Mouse (Mus musculus) kidney, postnatal 36 days (tissue): ENCODE data around the gene Hoxa2.

Experiments used
- DNase-seq, 2 experiments: peaks; one replicate each; pipeline ENCODE4 v3.0.0; 2021 to 2022; ENCODE audit warnings: mixed read lengths in 2 of 2

Gene Hoxa2

GRCm38 (mm10) chr6:52201269-52201668 lies 36.6 kb upstream of the Hoxa2 start:
- no peak for DNase-seq

GRCm38 (mm10) chr6:52200751-52201250 lies 36.2 kb upstream of the Hoxa2 start:
- no peak for DNase-seq

DNA sequence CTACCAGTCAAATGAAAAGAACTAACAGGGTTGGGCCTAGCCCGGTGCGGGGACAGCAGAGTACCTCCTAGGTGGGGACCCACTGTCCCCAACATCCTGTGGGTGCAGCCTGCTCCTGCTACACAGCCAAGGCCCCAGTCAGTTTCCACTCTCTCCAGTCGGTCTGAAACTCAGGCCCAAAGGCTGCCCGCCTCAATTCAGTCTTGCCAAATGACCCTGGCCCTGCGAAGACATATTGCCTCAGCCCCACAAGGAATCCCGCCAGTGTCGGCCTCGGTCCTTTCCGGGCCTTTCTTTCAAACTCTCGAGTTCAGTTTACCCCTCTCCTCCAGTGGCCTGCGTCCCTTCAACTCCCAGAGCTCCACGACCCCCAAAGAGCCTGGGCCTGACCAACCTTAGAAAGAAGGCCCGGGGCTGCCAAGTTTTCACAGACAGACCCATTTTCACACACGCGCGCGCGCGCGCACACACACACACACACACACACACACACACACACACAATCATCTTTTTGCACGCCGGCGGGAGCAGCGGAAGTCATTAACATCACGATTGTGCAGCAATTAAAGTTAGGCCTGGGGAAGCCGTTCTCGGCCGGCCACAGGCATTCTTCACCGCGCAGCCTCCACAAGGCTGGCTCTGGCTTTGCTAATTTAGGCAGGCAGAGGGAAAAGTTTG lies 35.6 kb upstream of the Hoxa2 start:
- peak in 1 of 2 experiments; percentile 30 for DNase-seq

- DNase-seq: peak; percentile 74 to 82
These were observed 32.6 kb upstream of the Hoxa2 start for GRCm38 (mm10) chr6:52197271-52197670.

GRCm38 (mm10) chr6:52196811-52197210 lies 32.2 kb upstream of the Hoxa2 start:
- no peak for DNase-seq

DNA sequence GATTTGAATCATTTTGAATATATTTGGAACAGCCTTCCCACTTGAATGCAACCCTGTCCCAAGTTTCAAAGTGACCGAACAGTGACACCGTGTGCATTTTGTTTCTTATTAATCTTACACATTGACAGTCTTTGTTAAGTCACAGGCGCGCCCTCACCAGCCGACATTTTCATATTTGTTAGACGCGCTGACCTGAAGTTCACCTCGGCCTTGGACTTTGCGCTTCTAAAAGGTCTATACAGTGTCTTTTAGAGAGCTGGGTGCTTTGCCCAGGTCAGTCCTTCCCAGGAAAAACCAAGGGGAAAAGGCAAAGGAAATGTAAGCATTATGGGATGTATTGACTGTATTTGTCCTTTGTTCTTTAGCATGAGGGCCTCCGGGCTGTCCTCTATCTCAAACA lies 30.1 kb upstream of the Hoxa2 start:
- peak in 1 of 2 experiments; percentile 52 for DNase-seq

DNA sequence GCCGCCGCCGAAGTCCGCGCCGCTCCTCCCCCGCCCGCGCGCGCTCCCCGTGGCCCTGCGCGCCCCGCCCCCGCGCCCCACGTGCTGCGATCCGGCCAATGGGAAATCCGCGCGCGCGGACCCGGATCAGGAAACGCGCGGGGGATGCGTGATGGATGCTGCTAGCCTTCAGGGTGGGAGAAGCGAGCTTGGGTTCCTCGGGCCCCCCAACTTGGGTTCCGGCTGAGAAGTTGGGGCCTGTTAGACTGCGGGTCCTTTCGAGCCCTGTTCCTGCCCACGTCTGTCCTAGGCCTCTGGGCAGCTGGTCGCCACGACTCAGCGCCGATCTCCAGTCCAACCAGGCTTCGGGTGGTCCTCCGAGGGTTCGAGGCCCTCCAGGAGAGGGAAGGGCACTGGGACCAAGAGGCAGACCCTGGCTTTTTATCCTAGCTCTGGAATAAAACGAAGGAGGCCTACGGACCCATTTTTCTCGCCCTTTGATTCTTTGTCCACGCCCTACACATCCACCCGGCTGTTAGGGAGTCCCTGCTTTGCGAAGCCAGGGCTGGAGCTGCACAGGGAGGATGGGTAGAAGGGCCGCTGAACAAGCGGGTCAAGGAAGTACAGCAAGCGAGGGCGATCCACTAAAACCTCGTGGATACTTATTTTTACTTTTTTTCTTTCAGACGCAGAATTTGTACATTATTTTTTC lies 27.4 kb upstream of the Hoxa2 start:
- DNase-seq: peak; percentile 92 to 98

GRCm38 (mm10) chr6:52190906-52191810 lies 26.5 kb upstream of the Hoxa2 start, which contains the start of gene Hoxa4:
Gene Hoxa4 (minus strand): TSS chr6:52191753.
- DNase-seq: peak in 1 of 2 experiments; percentile 50

- peak in 1 of 2 experiments; percentile 50 for DNase-seq
These were observed 25.8 kb upstream of the Hoxa2 start for GRCm38 (mm10) chr6:52190410-52190809.

- peak in 1 of 2 experiments; percentile 46 for DNase-seq
These were observed 25.3 kb upstream of the Hoxa2 start for GRCm38 (mm10) chr6:52189909-52190308.

DNA sequence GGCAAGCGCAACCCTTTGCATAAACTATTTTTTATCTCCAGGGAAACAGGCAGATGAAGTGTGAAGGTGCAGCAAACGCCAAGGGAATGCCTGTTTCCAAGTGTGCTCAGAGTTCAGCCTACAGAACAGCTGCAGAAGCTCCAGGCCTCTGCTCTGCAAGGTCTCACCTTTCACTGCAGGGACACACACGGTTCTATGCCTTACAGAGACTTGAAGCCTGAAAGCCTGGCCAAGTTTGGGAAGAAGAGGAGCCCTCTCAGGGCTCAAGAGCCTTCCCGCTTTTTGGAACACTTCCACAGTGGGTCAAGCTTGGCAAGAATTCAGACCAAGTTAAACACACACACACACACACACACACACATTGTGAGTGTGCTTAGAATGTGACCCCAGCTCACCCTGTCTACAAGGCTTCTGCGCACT lies 24.6 kb upstream of the Hoxa2 start:
- DNase-seq: peak in 1 of 2 experiments; percentile 49

DNA sequence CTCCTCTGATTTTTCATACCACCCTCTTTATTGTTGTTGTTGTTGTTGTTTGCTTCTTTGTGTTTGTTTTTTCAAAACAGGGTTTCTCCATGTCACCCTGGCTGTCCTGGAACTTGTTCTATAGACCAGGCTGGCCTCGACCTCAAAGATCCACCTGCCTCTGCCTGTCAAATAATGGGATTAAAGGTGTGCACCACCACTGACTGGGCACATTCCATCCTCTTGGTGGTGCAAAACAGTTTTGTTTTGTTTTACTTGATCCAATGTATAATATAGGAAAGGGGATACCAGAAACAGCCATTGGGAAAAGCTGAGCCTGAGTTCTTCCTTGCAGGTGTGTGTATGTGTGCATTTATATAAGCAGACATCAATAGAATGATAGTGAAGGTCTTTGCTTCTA lies 21.9 kb upstream of the Hoxa2 start:
- peak in 1 of 2 experiments; percentile 34 for DNase-seq

DNA sequence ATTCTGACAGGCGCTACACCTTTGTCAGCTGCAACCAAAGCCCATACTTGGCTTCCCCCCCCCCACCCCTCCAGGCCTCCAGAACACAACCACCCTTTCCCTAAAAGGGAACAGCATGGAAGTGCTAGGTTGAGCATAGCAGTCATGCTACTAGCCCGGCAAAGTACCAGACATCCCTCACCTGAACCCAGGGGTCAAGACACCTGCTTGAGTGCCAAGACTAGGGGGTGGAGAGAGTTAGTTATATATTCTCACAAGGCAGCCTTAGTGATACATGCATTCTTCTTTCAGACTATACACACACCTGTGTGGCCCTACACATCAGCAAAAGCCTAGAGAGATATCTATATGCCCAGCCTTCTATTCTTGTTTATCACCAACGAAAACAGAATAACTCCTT lies 21.2 kb upstream of the Hoxa2 start:
- peak in 1 of 2 experiments; percentile 46 for DNase-seq

DNA sequence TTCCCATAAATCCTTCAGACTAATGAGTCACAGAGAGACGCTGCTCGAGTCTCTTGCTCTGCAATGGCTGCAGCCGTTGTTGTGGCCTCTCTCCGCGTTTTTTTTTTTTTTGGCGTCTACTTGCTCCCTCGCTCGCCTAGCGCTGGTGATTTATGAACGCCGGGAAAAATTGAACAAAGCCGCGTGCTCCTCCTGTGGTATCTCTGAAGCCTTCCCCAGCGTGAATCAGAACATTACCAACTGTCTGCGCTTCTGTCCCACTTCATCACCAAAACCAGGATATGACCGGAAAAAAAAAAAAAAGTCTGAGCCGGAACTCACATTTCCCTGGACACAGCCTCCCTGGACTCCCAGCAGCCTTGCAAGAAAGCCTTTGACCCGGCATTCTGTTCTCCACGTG lies 20.6 kb upstream of the Hoxa2 start:
- DNase-seq: peak; percentile 51 to 63

GRCm38 (mm10) chr6:52184668-52185067 lies 20.0 kb upstream of the Hoxa2 start:
- peak in 1 of 2 experiments; percentile 55 for DNase-seq

GRCm38 (mm10) chr6:52183311-52184080 lies 18.9 kb upstream of the Hoxa2 start:
- DNase-seq: peak; percentile 71 to 89

DNA sequence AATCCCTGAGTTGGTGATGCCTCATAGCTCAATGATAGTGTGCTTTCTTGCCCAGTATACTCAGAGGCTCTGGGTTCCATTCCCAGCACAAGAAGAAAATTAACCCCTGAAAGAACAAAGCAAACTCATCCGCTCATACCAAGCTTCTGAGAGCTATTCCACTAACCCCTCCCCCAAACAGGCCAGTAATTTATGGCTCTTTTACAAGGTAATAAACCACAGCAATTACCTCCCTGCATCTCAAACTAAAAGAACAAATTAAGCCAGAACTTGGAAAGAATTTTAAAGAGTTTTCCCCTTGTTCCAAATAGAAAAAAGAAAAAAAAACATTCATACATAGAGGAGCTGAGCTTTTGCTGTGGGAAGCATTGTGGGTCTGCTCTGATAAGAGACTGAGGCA lies 18.2 kb upstream of the Hoxa2 start:
- DNase-seq: no peak

DNA sequence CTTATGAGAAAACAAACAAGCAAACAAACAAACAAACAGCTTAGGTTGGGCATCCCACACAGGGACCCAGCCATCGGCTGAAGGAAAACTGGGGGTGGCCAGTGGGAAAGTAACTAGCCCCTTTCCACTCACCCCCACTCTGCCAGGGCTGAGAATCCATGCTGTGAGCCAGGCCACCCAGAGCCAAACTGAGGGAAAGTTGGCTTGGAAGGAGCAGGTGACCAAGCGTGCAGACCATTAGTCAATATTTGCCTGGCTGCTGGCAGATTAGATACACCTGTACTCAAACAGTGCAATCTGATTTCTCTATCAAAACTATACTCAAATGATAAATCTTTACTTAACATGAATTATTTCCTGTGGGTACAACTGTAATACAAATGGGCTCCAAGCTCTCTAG lies 17.4 kb upstream of the Hoxa2 start:
- peak in 1 of 2 experiments; percentile 64 for DNase-seq

DNA sequence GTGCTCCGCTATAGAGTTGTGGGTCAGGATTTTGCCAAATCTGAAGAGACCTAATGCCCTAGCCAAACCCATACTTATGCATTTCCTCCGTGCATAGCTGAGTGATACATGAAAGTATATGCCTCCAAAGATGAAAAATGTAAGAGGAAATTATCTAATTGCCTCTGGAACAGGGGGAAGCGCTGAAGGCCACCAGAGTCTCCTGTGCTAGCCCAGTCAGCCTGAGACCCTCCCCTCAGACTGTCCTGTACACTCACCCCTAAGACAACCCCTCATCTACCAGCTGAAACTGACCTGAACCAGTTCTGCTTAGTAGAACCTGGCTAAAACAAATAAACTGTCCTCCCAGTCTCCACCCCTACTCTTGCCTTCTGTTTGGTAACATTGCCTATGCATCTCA lies 16.1 kb upstream of the Hoxa2 start:
- DNase-seq: no peak

- no peak for DNase-seq
These were observed 15.6 kb upstream of the Hoxa2 start for GRCm38 (mm10) chr6:52180213-52180710.

DNA sequence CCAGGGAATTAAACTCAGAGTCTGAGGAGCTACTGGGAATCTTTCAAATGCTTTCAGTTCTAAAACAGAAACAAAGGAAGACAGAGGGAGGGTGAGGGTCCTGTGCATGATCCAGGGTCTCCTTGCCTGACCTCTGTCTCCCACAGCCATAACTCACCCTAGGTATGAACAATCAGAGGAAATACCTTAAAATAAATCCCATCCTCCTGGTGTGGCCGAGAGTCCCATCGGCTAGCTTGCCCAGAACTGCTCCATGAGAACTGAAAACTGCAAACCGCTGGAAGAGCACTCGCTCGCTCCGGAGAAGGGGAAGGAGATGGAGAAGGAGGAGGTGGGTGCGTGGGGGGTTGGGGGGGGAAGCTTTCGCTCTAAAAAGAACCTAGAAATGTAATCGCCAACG lies 15.1 kb upstream of the Hoxa2 start:
- no peak for DNase-seq
